Mouse (Mus musculus) frontal cortex, adult 2 months (tissue): ENCODE data around the gene Katnbl1. TPM values are rescaled to one million over a fixed set of nuclear protein-coding genes. Genes with fewer than 3 reads are reported as not detected.
"Not testable (repeated sequence)": the region's sequence is repeated elsewhere in the genome, so short reads cannot be mapped to it uniquely, and the experiment has no call there.

ENCODE experiments used
- DNase-seq, 2 experiments: peaks; one replicate each; pipeline ENCODE4 v3.0.0; 2022; ENCODE audit warnings: low spot score in 1 of 2; ENCODE audit errors: extremely low spot score in 1 of 2
- polyA plus RNA-seq: library from polyadenylated mRNA; depleted of rRNA; stranded (reverse); fragments of >200 nt; gene quantifications from 2 replicates; pipeline ENCODE4 v1.2.3, GENCODE M21; 2012

Katnbl1 gene
- polyA plus RNA-seq, 1 experiment = 14.5 TPM

GRCm38 (mm10) chr2:112391346-112392000 lies 12.5 kb downstream of the Katnbl1 start:
- DNase-seq = no peak

- DNase-seq = no peak
These were observed 13.7 kb downstream of the Katnbl1 start for GRCm38 (mm10) chr2:112392689-112393088.

DNA sequence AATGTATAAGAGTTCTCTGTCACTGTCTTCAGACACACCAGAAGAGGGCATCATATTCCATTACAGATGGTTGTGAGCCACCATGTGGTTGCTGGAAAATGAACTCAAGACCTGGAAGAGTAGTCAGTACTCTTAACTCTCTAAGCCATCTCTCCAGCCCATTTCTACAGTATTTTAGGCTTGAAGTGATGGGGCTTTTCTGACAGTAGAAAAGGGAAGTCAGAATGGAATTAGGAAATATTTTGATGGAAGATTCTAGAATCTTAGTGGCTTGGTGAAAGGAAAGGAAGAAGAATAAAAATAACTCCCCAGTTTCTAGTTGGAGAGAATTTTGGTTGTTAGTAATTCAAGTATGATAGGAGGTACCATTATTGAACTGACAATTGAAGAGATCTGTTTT lies 14.9 kb downstream of the Katnbl1 start:
- DNase-seq = no peak

DNA sequence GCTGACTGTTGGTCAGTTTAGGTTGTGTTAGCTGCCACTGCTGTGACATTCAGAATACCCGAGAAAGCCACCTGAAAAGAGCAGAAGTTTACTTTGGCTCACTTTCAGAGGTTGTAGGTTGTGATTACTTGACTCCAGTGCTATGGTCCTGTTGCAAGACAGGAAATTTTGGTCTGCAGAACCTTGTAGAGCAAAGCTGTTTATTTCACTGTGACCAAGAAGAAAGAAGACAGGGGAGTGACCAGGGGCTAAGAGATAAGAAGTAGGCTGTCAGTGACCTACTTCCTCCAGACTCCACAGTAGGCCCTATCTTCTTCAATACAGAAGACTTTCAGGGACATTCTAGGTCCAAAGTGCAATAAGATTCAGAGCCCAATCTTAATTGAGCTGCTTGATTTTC lies 17.6 kb downstream of the Katnbl1 start:
- no peak for DNase-seq

DNA sequence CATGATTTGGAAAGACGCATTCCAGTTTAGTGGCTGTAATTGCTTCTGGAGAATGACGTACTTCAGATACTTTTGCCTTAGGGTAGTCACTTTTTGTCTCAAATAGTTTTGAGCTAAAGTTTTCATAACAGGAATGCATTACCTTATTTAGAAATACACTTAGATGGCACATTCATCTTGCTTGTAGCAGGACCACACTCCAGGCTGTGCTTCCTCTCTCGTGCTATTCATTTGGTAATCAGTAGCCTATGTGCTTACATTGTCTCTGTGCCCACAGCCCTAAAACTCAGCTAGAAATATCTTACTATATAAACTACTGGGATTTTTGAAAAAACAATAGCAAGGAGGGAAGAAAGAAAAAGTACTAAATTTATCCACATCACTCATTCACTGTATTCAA lies 28.0 kb downstream of the Katnbl1 start:
- no peak for DNase-seq

- DNase-seq = no peak
These were observed 46.3 kb downstream of the Katnbl1 start for GRCm38 (mm10) chr2:112425308-112425707.

DNA sequence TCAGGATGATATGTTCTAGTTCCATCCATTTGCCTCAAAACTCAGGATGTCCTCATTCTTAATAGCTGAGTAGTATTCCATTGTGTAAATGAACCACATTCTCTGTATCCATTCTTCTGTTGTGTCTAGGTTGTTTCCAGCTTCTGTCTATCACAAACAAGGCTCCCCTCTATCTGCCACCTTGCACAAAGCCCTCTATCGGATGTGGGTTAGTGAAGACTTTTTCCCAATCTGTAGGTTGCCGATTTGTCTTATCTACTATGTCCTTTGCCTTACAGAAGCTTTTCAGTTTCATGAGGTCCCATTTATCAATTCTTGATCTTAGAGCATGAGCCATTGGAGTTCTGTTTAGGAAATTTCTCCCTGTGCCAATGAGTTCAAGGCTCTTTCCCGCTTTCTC lies 49.5 kb downstream of the Katnbl1 start:
- DNase-seq = not testable (repeated sequence)

DNA sequence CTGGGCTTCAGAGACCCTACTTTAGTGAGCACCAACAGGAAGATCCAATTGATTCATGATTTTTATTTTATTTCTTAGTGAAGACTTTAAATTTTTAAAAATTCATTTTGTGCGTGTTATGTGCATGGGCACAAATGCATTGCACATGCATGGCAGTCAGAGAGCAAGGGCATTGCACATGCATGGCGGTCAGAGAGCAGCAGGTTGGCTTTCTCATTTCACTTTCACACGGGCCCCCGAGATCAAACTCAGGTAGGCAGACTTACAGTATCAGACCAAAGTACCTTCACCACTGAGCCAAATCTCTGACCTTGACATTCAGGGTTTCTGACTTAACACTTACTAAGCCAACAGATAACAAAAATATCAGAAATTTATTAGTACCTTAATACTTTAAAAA lies 50.7 kb downstream of the Katnbl1 start:
- DNase-seq = no peak

- no peak for DNase-seq
These were observed 51.4 kb downstream of the Katnbl1 start for GRCm38 (mm10) chr2:112430403-112430802.

GRCm38 (mm10) chr2:112432523-112432922 lies 53.5 kb downstream of the Katnbl1 start:
- DNase-seq = peak in 1 of 2 experiments; percentile 40

GRCm38 (mm10) chr2:112433359-112433758 lies 54.3 kb downstream of the Katnbl1 start:
- DNase-seq = no peak

GRCm38 (mm10) chr2:112436292-112436691 lies 57.3 kb downstream of the Katnbl1 start:
- DNase-seq = no peak

DNA sequence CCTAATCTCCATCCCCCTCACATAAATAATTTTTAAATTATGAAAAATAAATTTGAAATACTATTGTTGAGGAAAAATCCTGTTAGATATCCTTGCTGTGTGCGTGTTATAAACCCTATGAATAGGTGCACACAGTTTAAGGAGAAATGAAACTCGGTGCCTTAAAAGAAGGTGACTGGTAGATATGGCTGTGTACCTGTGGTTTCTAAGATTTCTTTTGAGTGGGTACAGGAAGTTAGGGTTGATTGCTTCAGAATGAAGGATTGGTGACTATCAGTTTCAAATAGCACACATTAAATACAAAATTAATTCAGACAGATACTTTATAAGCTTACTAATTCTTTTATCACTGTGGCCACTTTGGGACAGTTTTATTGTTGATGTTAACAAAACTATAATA lies 58.6 kb downstream of the Katnbl1 start:
- DNase-seq = no peak

DNA sequence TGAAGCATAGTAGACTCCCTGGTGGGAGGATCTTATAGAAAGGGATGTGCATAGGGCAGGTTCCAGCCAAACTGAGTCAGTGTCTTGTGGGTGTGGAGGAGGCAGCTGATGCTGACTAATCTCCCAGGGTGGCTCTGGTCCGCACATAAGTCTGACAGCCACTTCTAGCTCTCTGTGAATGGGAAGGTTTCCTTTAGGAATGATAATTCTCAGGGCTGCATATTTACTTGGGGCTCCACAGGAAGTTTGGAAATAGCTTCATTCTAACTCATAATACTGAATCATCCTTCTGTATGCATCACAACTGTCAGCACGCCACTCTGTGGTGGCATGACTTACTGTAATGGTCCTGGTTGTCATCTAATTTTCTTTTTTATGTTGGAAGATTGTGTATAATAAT lies 64.5 kb downstream of the Katnbl1 start:
- peak; percentile 37 to 65 for DNase-seq

GRCm38 (mm10) chr2:112445511-112445910 lies 66.5 kb downstream of the Katnbl1 start:
- DNase-seq = no peak

DNA sequence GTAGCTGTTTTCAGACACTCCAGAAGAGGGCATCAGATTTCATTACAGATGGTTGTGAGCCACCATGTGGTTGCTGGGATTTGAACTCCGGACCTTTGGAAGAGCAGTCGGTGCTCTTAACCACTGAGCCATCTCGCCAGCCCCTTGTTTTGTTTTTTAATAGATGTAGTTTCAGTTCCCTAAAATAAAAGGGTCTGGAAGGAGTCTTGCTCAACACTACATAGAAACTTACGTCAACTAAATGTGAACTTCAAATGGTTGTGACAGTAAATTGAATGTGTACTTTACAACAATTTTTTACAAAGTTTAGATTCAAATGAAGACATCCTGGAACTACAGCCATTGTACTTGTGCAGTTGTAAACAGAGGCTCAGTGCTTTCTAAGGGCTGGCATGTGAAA lies 69.0 kb downstream of the Katnbl1 start:
- DNase-seq = not testable (repeated sequence)

DNA sequence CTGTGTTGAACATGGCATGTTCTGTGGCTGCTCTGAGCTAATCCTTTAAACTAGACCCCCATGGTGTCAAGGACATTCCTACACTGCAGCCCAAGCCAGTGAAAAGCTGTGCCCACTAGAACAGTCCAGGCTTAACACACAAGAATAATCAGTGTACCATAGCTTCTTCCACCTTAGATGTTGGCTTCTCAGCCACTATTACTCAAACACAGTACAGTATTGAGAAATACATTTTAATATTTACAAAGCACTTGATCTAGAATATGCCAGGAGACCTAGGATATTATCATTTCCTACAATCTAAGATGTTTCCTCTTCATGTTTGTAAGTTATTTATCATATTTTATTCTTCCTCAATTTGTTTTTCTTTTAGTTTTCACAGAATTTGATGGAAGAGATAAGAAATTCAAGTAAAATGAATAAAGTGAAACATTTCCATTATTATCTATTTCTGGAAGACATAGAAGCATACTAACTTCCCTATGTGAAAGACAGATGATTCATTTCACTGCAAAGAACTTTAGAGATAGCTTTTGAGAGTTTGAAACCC lies 69.6 kb downstream of the Katnbl1 start:
- no peak for DNase-seq

DNA sequence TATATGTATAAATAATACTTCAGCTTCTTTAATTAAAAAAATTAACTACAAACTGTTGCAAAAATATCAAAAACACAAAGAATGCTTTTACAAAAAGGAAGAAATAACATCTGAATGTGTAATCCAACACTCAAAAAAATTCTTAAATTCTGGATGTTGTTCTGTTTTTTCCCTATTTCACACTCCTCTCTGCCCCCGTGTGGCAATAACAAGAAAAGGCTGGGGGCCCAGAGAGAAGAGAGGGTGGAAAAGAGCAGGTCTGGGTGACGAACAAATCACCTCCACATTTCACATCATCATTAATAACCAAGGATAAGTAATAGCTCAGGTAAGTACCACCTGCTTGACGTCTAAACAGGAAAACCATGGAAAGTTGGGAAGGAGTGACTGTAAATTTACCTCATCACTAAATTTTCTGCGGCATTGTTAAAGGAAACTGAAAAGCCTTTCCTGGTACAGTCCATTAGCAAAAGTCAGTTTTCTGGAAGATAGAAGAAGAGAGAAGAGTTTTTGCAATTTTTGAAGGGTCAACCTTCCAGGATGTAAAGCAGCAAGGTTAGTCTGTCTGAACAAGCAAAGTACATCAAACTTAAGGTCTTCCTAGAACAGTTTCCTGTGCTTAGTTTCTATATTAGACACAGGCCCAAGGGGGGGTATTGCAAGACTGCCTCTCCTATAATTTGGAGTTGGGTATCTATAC lies 70.7 kb downstream of the Katnbl1 start:
- no peak for DNase-seq

DNA sequence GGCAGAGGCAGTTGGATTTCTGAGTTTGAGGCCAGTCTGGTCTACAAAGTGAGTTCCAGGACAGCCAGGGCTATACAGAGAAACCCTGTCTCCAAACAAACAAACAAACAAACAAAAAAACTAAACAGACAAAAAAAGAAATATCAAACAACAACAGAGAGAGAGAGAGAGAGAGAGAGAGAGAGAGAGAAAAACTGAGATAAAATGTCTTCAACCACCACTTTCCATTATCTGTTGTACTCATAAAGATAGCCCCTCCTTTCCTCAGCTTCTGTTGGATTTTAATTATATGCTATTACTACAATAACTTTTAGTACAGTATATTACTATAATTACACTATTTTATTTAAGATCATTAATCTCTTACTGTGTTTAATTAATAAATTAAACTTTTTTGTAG lies 73.5 kb downstream of the Katnbl1 start:
- DNase-seq = not testable (repeated sequence)

DNA sequence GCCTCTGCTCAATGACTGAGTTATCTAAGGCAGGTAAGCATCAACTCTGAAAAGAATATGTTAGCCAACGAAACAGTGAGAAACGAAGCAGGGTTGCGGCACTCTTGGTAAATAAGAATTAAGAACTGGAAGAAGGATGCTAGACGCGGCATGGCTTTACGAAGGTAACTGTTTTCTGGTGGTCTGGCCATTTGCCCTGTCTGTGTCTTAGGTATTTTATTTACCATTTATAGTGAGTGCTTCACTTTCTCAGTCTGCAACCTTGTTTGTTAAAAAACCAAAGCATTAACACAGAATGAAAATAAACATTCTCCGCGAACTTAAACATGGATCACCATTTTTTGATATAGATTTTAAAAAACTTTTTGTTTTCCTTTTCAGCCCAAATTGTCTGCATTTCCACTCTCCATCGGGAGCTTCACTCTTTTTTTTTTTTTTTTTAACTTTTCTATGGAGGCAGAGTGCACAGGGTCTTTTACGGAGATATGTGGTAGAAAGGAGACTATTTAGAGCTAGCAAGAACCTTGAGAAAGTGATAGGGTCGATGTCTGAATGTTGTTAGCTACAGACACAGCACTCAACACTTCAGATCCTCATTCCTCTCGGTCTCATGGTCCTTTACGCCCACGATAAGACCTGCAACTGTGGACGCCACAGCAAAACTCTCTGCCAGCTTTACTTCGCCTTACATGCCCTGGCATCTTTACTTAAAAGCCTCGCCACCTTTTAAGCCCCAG lies 75.3 kb downstream of the Katnbl1 start:
- DNase-seq = no peak

- DNase-seq = peak; percentile 91 to 98
These were observed 76.0 kb downstream of the Katnbl1 start, which contains the start of gene Emc7 for GRCm38 (mm10) chr2:112454862-112455564. Gene Emc7 (plus strand): TSS chr2:112454997.
